Mouse (Mus musculus): ENCODE measurements around the gene Nvl. TPM values are rescaled to one million over a fixed set of nuclear protein-coding genes. Genes with fewer than 3 reads are reported as not detected.

The Nvl gene
- polyA plus RNA-seq, 1 experiment from 2014 or later: 7.3 TPM

GRCm38 (mm10) chr1:181143609-181143949 is 425 bp downstream of the Nvl start:
- Histone ChIP-seq H3K4me1 (replicated peaks; ENCODE audit: control insufficient read depth, insufficient read depth, low read length) (0 out of 2 replicates have a peak, but pooled peaks cover 3% of the 10 kb centered on the region), H3K9me3 (ENCODE audit: control insufficient read depth) (no peaks in the 10 kb centered on the region), H3K36me3 (ENCODE audit: control insufficient read depth, insufficient read depth) (peaks cover 17% of the 10 kb centered on the region), H3K4me2 (replicated peaks; ENCODE audit: low read depth) (peak overlapping the region; percentile 79), H3K27ac (ENCODE audit: low read depth, low read length) (peak overlapping the region; percentile 90; the same call in 1 of the 2 replicates), H3K9ac (ENCODE audit: low read depth, low read length) (peak overlapping the region; percentile 64), H3K27me3 (replicated peaks; ENCODE audit: control insufficient read depth, insufficient read depth, low read length) (no peaks in the 10 kb centered on the region), H3K4me3 (ENCODE audit: low read depth, low read length) (peak overlapping the region; percentile 88)
- TF ChIP-seq CTCF (IDR thresholded peaks at IDR 0.05; ENCODE audit: low read depth): no peak
- WGBS: under 1% methylated on average over 12 of the region's 12 CpGs
- peak; percentile 8; the same call in 1 of the 2 replicates for ATAC-seq

GRCm38 (mm10) chr1:181138730-181139129 is 5.3 kb downstream of the Nvl start:
- Histone ChIP-seq H3K9me3 (ENCODE audit: control insufficient read depth) (no peaks in the 10 kb centered on the region), H3K4me1 (replicated peaks; ENCODE audit: control insufficient read depth, insufficient read depth, low read length) (no peaks in the 10 kb centered on the region), H3K27ac (ENCODE audit: low read depth, low read length) (no peak overlapping the region), H3K36me3 (ENCODE audit: control insufficient read depth, insufficient read depth) (peaks cover 39% of the 10 kb centered on the region), H3K4me2 (replicated peaks; ENCODE audit: low read depth) (no peak overlapping the region), H3K4me3 (ENCODE audit: low read depth, low read length) (no peak overlapping the region), H3K9ac (ENCODE audit: low read depth, low read length) (no peak overlapping the region), H3K27me3 (replicated peaks; ENCODE audit: control insufficient read depth, insufficient read depth, low read length) (no peaks in the 10 kb centered on the region)
- TF ChIP-seq CTCF (IDR thresholded peaks at IDR 0.05; ENCODE audit: low read depth): no peak
- WGBS: 86% methylated on average over 7 of the region's 7 CpGs
- no peak for ATAC-seq

GRCm38 (mm10) chr1:181131915-181132314 is 12.1 kb downstream of the Nvl start:
- Histone ChIP-seq H3K4me2 (replicated peaks; ENCODE audit: low read depth) (no peak overlapping the region), H3K27ac (ENCODE audit: low read depth, low read length) (no peak overlapping the region), H3K36me3 (ENCODE audit: control insufficient read depth, insufficient read depth) (peaks cover 70% of the 10 kb centered on the region), H3K27me3 (replicated peaks; ENCODE audit: control insufficient read depth, insufficient read depth, low read length) (no peaks in the 10 kb centered on the region), H3K4me3 (ENCODE audit: low read depth, low read length) (no peak overlapping the region), H3K9ac (ENCODE audit: low read depth, low read length) (no peak overlapping the region), H3K4me1 (replicated peaks; ENCODE audit: control insufficient read depth, insufficient read depth, low read length) (no peaks in the 10 kb centered on the region), H3K9me3 (ENCODE audit: control insufficient read depth) (no peaks in the 10 kb centered on the region)
- no peak for TF ChIP-seq CTCF (IDR thresholded peaks at IDR 0.05; ENCODE audit: low read depth)
- WGBS: 86% methylated on average over 6 of the region's 6 CpGs
- no peak for ATAC-seq

- H3K4me1 ChIP-seq (replicated peaks; ENCODE audit: control insufficient read depth, insufficient read depth, low read length): no peaks in the 10 kb centered on the region
- no peaks in the 10 kb centered on the region for H3K9me3 ChIP-seq (ENCODE audit: control insufficient read depth)
- no peak overlapping the region for H3K4me3 ChIP-seq (ENCODE audit: low read depth, low read length)
- WGBS: 91% methylated on average over 9 of the region's 9 CpGs
- no peaks in the 10 kb centered on the region for H3K27me3 ChIP-seq (replicated peaks; ENCODE audit: control insufficient read depth, insufficient read depth, low read length)
- ATAC-seq: no peak
- no peak for TF ChIP-seq CTCF (IDR thresholded peaks at IDR 0.05; ENCODE audit: low read depth)
- H3K36me3 ChIP-seq (ENCODE audit: control insufficient read depth, insufficient read depth): peaks cover 79% of the 10 kb centered on the region
- no peak overlapping the region for H3K9ac ChIP-seq (ENCODE audit: low read depth, low read length)
- H3K4me2 ChIP-seq (replicated peaks; ENCODE audit: low read depth): no peak overlapping the region
- H3K27ac ChIP-seq (ENCODE audit: low read depth, low read length): no peak overlapping the region
Measured at GRCm38 (mm10) chr1:181126766-181127165, 17.2 kb downstream of the Nvl start.

- WGBS: 98% methylated on average over 3 of the region's 3 CpGs
- ATAC-seq: no peak
- no peaks in the 10 kb centered on the region for H3K27me3 ChIP-seq (replicated peaks; ENCODE audit: control insufficient read depth, insufficient read depth, low read length)
- no peaks in the 10 kb centered on the region for H3K4me1 ChIP-seq (replicated peaks; ENCODE audit: control insufficient read depth, insufficient read depth, low read length)
- TF ChIP-seq CTCF (IDR thresholded peaks at IDR 0.05; ENCODE audit: low read depth): no peak
- H3K9ac ChIP-seq (ENCODE audit: low read depth, low read length): no peak overlapping the region
- H3K36me3 ChIP-seq (ENCODE audit: control insufficient read depth, insufficient read depth): peaks cover 72% of the 10 kb centered on the region
- no peak overlapping the region for H3K4me2 ChIP-seq (replicated peaks; ENCODE audit: low read depth)
- H3K27ac ChIP-seq (ENCODE audit: low read depth, low read length): no peak overlapping the region
- H3K4me3 ChIP-seq (ENCODE audit: low read depth, low read length): no peak overlapping the region
- H3K9me3 ChIP-seq (ENCODE audit: control insufficient read depth): no peaks in the 10 kb centered on the region
Measured at GRCm38 (mm10) chr1:181125916-181126315, 18.1 kb downstream of the Nvl start.

GRCm38 (mm10) chr1:181124145-181124544 is 19.9 kb downstream of the Nvl start:
- no peaks in the 10 kb centered on the region for H3K27me3 ChIP-seq (replicated peaks; ENCODE audit: control insufficient read depth, insufficient read depth, low read length)
- no peak overlapping the region for H3K4me3 ChIP-seq (ENCODE audit: low read depth, low read length)
- no peaks in the 10 kb centered on the region for H3K4me1 ChIP-seq (replicated peaks; ENCODE audit: control insufficient read depth, insufficient read depth, low read length)
- H3K9me3 ChIP-seq (ENCODE audit: control insufficient read depth): no peaks in the 10 kb centered on the region
- no peak overlapping the region for H3K4me2 ChIP-seq (replicated peaks; ENCODE audit: low read depth)
- peaks cover 67% of the 10 kb centered on the region for H3K36me3 ChIP-seq (ENCODE audit: control insufficient read depth, insufficient read depth)
- no peak overlapping the region for H3K9ac ChIP-seq (ENCODE audit: low read depth, low read length)
- no peak for TF ChIP-seq CTCF (IDR thresholded peaks at IDR 0.05; ENCODE audit: low read depth)
- no peak for ATAC-seq
- WGBS: 100% methylated on average over 2 of the region's 2 CpGs
- H3K27ac ChIP-seq (ENCODE audit: low read depth, low read length): no peak overlapping the region

GRCm38 (mm10) chr1:181117112-181117511 is 26.9 kb downstream of the Nvl start:
- Histone ChIP-seq H3K36me3 (ENCODE audit: control insufficient read depth, insufficient read depth) (peaks cover 45% of the 10 kb centered on the region), H3K4me1 (replicated peaks; ENCODE audit: control insufficient read depth, insufficient read depth, low read length) (no peaks in the 10 kb centered on the region), H3K4me3 (ENCODE audit: low read depth, low read length) (no peak overlapping the region), H3K9ac (ENCODE audit: low read depth, low read length) (no peak overlapping the region), H3K27ac (ENCODE audit: low read depth, low read length) (no peak overlapping the region), H3K9me3 (ENCODE audit: control insufficient read depth) (no peaks in the 10 kb centered on the region), H3K4me2 (replicated peaks; ENCODE audit: low read depth) (no peak overlapping the region), H3K27me3 (replicated peaks; ENCODE audit: control insufficient read depth, insufficient read depth, low read length) (no peaks in the 10 kb centered on the region)
- TF ChIP-seq CTCF (IDR thresholded peaks at IDR 0.05; ENCODE audit: low read depth): no peak
- 94% methylated on average over 4 of the region's 4 CpGs for WGBS
- no peak for ATAC-seq

Measured in intestine, postnatal 0 days (tissue).